Mouse (Mus musculus) urinary bladder, adult 2 months (tissue): Measurements from ENCODE around the gene Itgal. TPM values are rescaled to one million over a fixed set of nuclear protein-coding genes. Genes with fewer than 3 reads are reported as not detected.

Experiments
- DNase-seq: peaks from one replicate; pipeline ENCODE4 v3.0.0; 2022; ENCODE audit warnings: low spot score
- polyA plus RNA-seq: library from polyadenylated mRNA; depleted of rRNA; stranded (reverse); fragments of >200 nt; gene quantifications from 2 replicates; pipeline ENCODE4 v1.2.3, GENCODE M21; 2012; rRNA removed

Gene Itgal
- polyA plus RNA-seq, 1 experiment = 3.4 TPM

DNA sequence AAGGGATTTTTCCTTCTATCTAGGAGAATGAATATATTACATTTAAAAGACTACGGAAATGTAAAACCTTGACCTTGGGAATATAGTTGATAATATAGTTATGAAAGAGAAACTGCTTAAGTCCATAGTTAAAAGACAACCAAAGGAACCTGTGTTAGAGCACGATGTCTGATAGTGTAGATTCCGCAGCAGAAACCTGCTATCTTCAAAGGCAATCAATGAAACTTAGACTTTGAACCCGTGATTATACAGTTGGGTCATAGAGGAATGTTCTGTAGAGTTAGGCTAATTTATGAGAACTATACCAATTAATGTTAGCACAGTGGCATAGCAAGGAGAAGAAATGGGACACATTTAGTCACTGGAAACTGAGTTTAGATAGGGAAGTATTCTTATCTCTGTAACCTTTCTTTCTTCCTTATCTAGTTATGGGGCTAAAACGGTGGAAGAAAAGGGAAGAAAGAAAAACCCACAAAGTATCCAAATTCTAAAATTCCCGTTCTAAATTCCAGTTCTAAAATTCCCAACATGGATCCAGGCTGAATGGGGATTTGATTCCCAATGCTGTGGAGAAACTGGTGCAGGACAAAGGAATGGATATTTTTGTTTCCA lies 82.4 kb downstream of the Itgal start:
- DNase-seq = no peak

Other genes with a start within 250 kb of the Itgal start
- gene Zg16, start 208.9 kb upstream of the Itgal start, polyA plus RNA-seq = 0.15 and 0.34 TPM in 2 replicates
- gene AI467606, start 204.9 kb upstream of the Itgal start, polyA plus RNA-seq = 4.4 and 6.0 TPM in 2 replicates
- gene Qprt, start 174.0 kb upstream of the Itgal start, polyA plus RNA-seq = 0.80 and 0.81 TPM in 2 replicates
- gene Spn, start 158.4 kb upstream of the Itgal start, polyA plus RNA-seq = 1.2 and 1.9 TPM in 2 replicates
- 66.2 and 68.8 TPM in 2 replicates for gene Cd2bp2, start 100.2 kb upstream of the Itgal start, polyA plus RNA-seq
- gene Tbc1d10b, start 87.8 kb upstream of the Itgal start, polyA plus RNA-seq = 23.0 and 30.1 TPM in 2 replicates
- gene Mylpf, start 87.4 kb upstream of the Itgal start, polyA plus RNA-seq = 1.2 and 2.1 TPM in 2 replicates
- 10.0 and 10.5 TPM in 2 replicates for gene Zfp553, start 63.2 kb upstream of the Itgal start, polyA plus RNA-seq
- gene Sept1, start 63.1 kb upstream of the Itgal start, polyA plus RNA-seq = 19.4 and 22.0 TPM in 2 replicates
- gene Zfp771, start 52.0 kb upstream of the Itgal start, polyA plus RNA-seq = 49.8 and 54.0 TPM in 2 replicates
- 19.2 and 24.9 TPM in 2 replicates for gene Dctpp1, start 35.6 kb upstream of the Itgal start, polyA plus RNA-seq
- 19.8 and 21.1 TPM in 2 replicates for gene Sephs2, start 22.2 kb upstream of the Itgal start, polyA plus RNA-seq
- gene Zfp768, start 49.3 kb downstream of the Itgal start, polyA plus RNA-seq = 16.9 and 19.8 TPM in 2 replicates
- 7.5 and 9.0 TPM in 2 replicates for gene Zfp747, start 79.8 kb downstream of the Itgal start, polyA plus RNA-seq
- 3.7 and 3.9 TPM in 2 replicates for gene 9130019O22Rik, start 90.9 kb downstream of the Itgal start, polyA plus RNA-seq
- 6.2 and 6.8 TPM in 2 replicates for gene E430018J23Rik, start 97.4 kb downstream of the Itgal start, polyA plus RNA-seq
- gene Zfp764, start 110.6 kb downstream of the Itgal start, polyA plus RNA-seq = 7.8 and 9.7 TPM in 2 replicates
- 19.5 and 20.2 TPM in 2 replicates for gene Zfp688, start 125.8 kb downstream of the Itgal start, polyA plus RNA-seq
- 3.1 and 3.7 TPM in 2 replicates for gene Zfp689, start 152.9 kb downstream of the Itgal start, polyA plus RNA-seq
- gene Prr14, start 163.4 kb downstream of the Itgal start, polyA plus RNA-seq = 69.2 and 79.9 TPM in 2 replicates
- 12.4 and 30.8 TPM in 2 replicates for gene Fbrs, start 182.9 kb downstream of the Itgal start, polyA plus RNA-seq
- 5.7 and 13.8 TPM in 2 replicates for gene Srcap, start 215.7 kb downstream of the Itgal start, polyA plus RNA-seq
- gene Gm42715, start 223.3 kb downstream of the Itgal start, polyA plus RNA-seq = 19.3 and 25.2 TPM in 2 replicates